Mouse (Mus musculus) heart, postnatal 0 days (tissue): ENCODE results near the gene Kcnq1.

Experiments
- CTCF ChIP-seq: IDR thresholded peaks from 2 replicates; pipeline ENCODE4 v1.5.1; 2016; ENCODE audit warnings: antibody characterized with exemption, control low read depth, low read depth
- EP300 ChIP-seq: IDR thresholded peaks from 2 replicates; pipeline ENCODE4 v1.6.1; 2016; ENCODE audit warnings: antibody characterized with exemption, low read depth

- TF ChIP-seq CTCF (no peak), EP300 (no peak)
Observed at GRCm38 (mm10) chr7:143311471-143311870, 205.3 kb downstream of the Kcnq1 start.
